Mouse (Mus musculus) forebrain, embryonic 10.5 days (tissue): ENCODE measurements around the gene Prpf38a. TPM values are rescaled to one million over a fixed set of nuclear protein-coding genes. Genes with fewer than 3 reads are reported as not detected.
A peak's percentile ranks its signal among the peaks of the same experiment; 100 is the strongest.

ENCODE experiments used
- DNase-seq: peaks from one replicate; pipeline ENCODE4 v3.0.0-alpha.2; 2017; ENCODE audit warnings: low spot score; ENCODE audit errors: extremely low spot score
- H3K27ac ChIP-seq: fragments of 300-500 bp; sonication (generic); 2 replicates; pipeline ENCODE4 v1.5.1; 2016; ENCODE audit warnings: mild to moderate bottlenecking
- H3K27me3 ChIP-seq: fragments of 300-500 bp; sonication (generic); 2 replicates; pipeline ENCODE4 v1.6.1; 2016; ENCODE audit warnings: mild to moderate bottlenecking; ENCODE audit not compliant: poor library complexity, severe bottlenecking
- H3K36me3 ChIP-seq: fragments of 300-500 bp; sonication (generic); replicated peaks from 2 replicates; pipeline ENCODE4 v1.6.1; 2016; ENCODE audit warnings: mild to moderate bottlenecking, moderate library complexity
- H3K4me1 ChIP-seq: fragments of 300-500 bp; sonication (generic); 2 replicates; pipeline ENCODE4 v1.6.1; 2016
- H3K4me3 ChIP-seq: fragments of 300-500 bp; sonication (generic); 2 replicates; pipeline ENCODE4 v1.5.1; 2016; ENCODE audit warnings: mild to moderate bottlenecking, moderate library complexity
- H3K9me3 ChIP-seq: fragments of 300-500 bp; sonication (generic); 2 replicates; pipeline ENCODE4 v1.6.1; 2016; ENCODE audit warnings: mild to moderate bottlenecking, moderate library complexity
- WGBS: fragments of 180-500 bp; shearing (Covaris S2); methylation state at CpG from one replicate; pipeline ENCODE4 v1.1.7; 2016; 5-methylcytosine and 5-hydroxymethylcytosine counted together
- polyA plus RNA-seq: library from polyadenylated mRNA; unstranded; fragments of >200 nt; fragmentation: Nextera tagmentation; extraction: Ambion mirVana; gene quantifications from 2 replicates; pipeline ENCODE4 v1.2.1, GENCODE M21; 2016

The Prpf38a gene
- 130 and 136 TPM in 2 replicates for polyA plus RNA-seq

DNA sequence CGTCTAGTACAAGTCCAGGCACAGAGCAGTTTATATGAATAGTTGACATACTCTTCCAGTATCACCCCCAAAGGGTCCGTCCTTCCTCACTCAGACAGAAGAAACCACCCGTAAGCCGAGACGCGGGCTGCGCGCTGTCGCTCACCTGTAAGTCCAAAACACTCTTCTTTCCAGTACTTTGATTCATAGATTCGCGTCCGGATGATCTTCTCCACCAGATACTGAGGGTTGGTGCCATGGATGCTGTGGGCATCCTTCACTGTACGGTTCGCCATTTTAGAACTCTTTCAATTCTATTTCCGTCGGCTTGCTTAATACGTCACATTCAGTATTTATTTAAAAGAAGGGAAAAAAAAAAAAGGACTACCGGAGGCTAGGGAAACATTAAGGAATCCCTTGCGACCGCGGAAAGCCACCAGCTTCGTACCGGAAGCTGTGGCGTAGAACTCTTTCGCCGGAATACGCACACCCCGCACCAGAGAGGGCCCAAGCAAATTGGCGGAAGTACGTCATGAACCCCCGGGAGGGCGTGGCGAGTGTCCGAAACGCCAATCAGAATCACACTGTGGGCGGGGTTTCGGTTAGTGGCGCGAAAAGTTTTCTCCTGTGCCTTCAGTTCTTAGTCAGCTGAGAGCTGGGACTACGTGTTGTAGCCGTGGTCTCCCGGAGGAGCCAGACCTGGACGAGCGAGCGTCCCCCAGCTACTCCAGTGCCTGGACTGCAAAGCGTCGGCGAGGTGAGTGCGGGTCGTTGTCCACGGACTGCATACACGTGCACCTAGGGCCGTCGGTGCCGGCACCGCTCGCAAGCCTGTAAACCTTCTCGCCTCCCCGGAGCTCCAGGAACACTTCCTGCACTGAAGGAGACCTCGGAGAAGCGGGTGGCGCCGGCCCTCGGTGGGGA, at the start of gene Prpf38a, which contains the start of gene Orc1:
Gene Prpf38a (minus strand): TSS at position 497 of the 903 bp plus-strand sequence.
Gene Orc1 (plus strand): TSS at position 584 of the 903 bp plus-strand sequence.
- peak; percentile 98 for DNase-seq
- Histone ChIP-seq H3K4me3 (peak within 1 kb of the TSS; percentile 77), H3K9me3 (no peaks in the 10 kb centered on the region; the same call in 1 of the 2 replicates), H3K36me3 (peaks cover 62% of the 10 kb centered on the region), H3K4me1 (peaks cover 32% of the 10 kb centered on the region), H3K27ac (peak within 1 kb of the TSS; percentile 86), H3K27me3 (no peaks in the 10 kb centered on the region)
- under 1% methylated on average over 64 of the region's 64 CpGs for WGBS

GRCm38 (mm10) chr4:108627066-108627465, 47.9 kb upstream of the Prpf38a start:
- Histone ChIP-seq H3K36me3 (peaks cover 90% of the 10 kb centered on the region), H3K4me3 (no peak overlapping the region), H3K27ac (no peak overlapping the region), H3K4me1 (no peaks in the 10 kb centered on the region), H3K9me3 (no peaks in the 10 kb centered on the region), H3K27me3 (no peaks in the 10 kb centered on the region)
- 93% methylated on average over 5 of the region's 5 CpGs for WGBS
- DNase-seq, result no peak

- peaks cover 20% of the 10 kb centered on the region for H3K4me1 ChIP-seq
- H3K9me3 ChIP-seq, result no peaks in the 10 kb centered on the region
- no peak for DNase-seq
- H3K27ac ChIP-seq, result no peak overlapping the region
- peaks cover 46% of the 10 kb centered on the region for H3K36me3 ChIP-seq
- H3K27me3 ChIP-seq, result no peaks in the 10 kb centered on the region
- H3K4me3 ChIP-seq, result no peak overlapping the region
- 91% methylated on average over 6 of the region's 6 CpGs for WGBS
These were observed 42.4 kb upstream of the Prpf38a start for GRCm38 (mm10) chr4:108621504-108621903.

- Histone ChIP-seq H3K27me3 (no peaks in the 10 kb centered on the region), H3K27ac (peak overlapping the region; percentile 96), H3K4me3 (peak overlapping the region; percentile 85), H3K36me3 (peaks cover 46% of the 10 kb centered on the region), H3K4me1 (peaks cover 20% of the 10 kb centered on the region), H3K9me3 (no peaks in the 10 kb centered on the region)
- peak; percentile 37 for DNase-seq
- 20% methylated on average over 8 of the region's 8 CpGs for WGBS
These were observed 41.4 kb upstream of the Prpf38a start for GRCm38 (mm10) chr4:108620536-108620935.

GRCm38 (mm10) chr4:108619587-108620341, 40.6 kb upstream of the Prpf38a start, which contains the start of gene Cc2d1b:
Gene Cc2d1b, plus strand, starts transcription at chr4:108619940.
- H3K4me3 ChIP-seq, result peak within 1 kb of the TSS; percentile 85
- peak; percentile 89 for DNase-seq
- no peaks in the 10 kb centered on the region for H3K9me3 ChIP-seq
- under 1% methylated on average over 86 of the region's 86 CpGs for WGBS
- peak within 1 kb of the TSS; percentile 96 for H3K27ac ChIP-seq
- no peaks in the 10 kb centered on the region for H3K27me3 ChIP-seq
- peaks cover 20% of the 10 kb centered on the region for H3K4me1 ChIP-seq
- H3K36me3 ChIP-seq, result peaks cover 46% of the 10 kb centered on the region

- WGBS, result 3% methylated on average over 10 of the region's 10 CpGs
- peak overlapping the region; percentile 96 for H3K27ac ChIP-seq
- peak overlapping the region; percentile 85 for H3K4me3 ChIP-seq
- H3K27me3 ChIP-seq, result no peaks in the 10 kb centered on the region
- H3K4me1 ChIP-seq, result peaks cover 20% of the 10 kb centered on the region
- H3K9me3 ChIP-seq, result no peaks in the 10 kb centered on the region
- H3K36me3 ChIP-seq, result peaks cover 46% of the 10 kb centered on the region
- DNase-seq, result no peak
These were observed 40.0 kb upstream of the Prpf38a start for GRCm38 (mm10) chr4:108619165-108619564.

GRCm38 (mm10) chr4:108618586-108618985, 39.5 kb upstream of the Prpf38a start:
- 0 out of 2 replicates have a peak overlapping the region, but pooled peaks have one; percentile 96 for H3K27ac ChIP-seq
- WGBS, result 79% methylated on average over 4 of the region's 4 CpGs
- peaks cover 20% of the 10 kb centered on the region for H3K4me1 ChIP-seq
- H3K36me3 ChIP-seq, result peaks cover 47% of the 10 kb centered on the region
- no peak for DNase-seq
- H3K27me3 ChIP-seq, result no peaks in the 10 kb centered on the region
- peak overlapping the region; percentile 85 for H3K4me3 ChIP-seq
- no peaks in the 10 kb centered on the region for H3K9me3 ChIP-seq

- no peaks in the 10 kb centered on the region for H3K4me1 ChIP-seq
- peaks cover 92% of the 10 kb centered on the region for H3K36me3 ChIP-seq
- H3K4me3 ChIP-seq, result no peak overlapping the region
- no peak overlapping the region for H3K27ac ChIP-seq
- 95% methylated on average over 5 of the region's 5 CpGs for WGBS
- DNase-seq, result no peak
- H3K9me3 ChIP-seq, result no peaks in the 10 kb centered on the region
- no peaks in the 10 kb centered on the region for H3K27me3 ChIP-seq
These were observed 31.8 kb upstream of the Prpf38a start for GRCm38 (mm10) chr4:108610935-108611334.

DNA sequence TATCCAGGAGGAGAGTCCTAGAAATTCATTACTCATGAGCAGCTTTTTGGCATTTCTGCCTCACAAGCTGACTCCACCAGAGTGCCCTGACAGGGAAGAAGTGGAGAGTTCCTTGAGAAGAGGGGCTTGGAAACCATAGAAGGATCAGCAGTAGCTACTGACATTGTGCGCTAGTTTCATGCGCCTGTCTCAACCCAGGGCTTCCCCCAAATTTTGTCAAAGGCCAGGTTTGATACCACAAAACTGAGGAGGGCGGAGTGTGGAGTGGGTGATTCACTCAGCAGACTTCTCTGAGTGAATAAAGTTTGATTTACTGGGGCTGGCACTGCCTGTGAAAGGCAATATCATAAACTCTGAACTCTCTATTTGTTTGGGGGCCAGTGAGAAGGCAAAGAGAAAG, 29.5 kb upstream of the Prpf38a start:
- no peaks in the 10 kb centered on the region for H3K27me3 ChIP-seq
- H3K9me3 ChIP-seq, result no peaks in the 10 kb centered on the region
- no peak overlapping the region for H3K27ac ChIP-seq
- 95% methylated on average over 3 of the region's 3 CpGs for WGBS
- peaks cover 92% of the 10 kb centered on the region for H3K36me3 ChIP-seq
- no peak overlapping the region for H3K4me3 ChIP-seq
- no peaks in the 10 kb centered on the region for H3K4me1 ChIP-seq
- no peak for DNase-seq

GRCm38 (mm10) chr4:108601870-108602269, 22.7 kb upstream of the Prpf38a start:
- H3K9me3 ChIP-seq, result peaks cover 2% of the 10 kb centered on the region; the same call in 1 of the 2 replicates
- no peak for DNase-seq
- WGBS, result 96% methylated on average over 7 of the region's 7 CpGs

GRCm38 (mm10) chr4:108598306-108598705, 19.2 kb upstream of the Prpf38a start:
- Histone ChIP-seq H3K9me3 (peaks cover 2% of the 10 kb centered on the region; the same call in 1 of the 2 replicates), H3K4me3 (no peak overlapping the region), H3K27me3 (no peaks in the 10 kb centered on the region), H3K27ac (no peak overlapping the region), H3K36me3 (peaks cover 96% of the 10 kb centered on the region), H3K4me1 (no peaks in the 10 kb centered on the region)
- DNase-seq, result no peak
- WGBS, result 90% methylated on average over 4 of the region's 4 CpGs

More at GRCm38 (mm10) chr4:108601870-108602269, 22.7 kb upstream of the Prpf38a start:
- Histone ChIP-seq H3K36me3 (peaks cover 96% of the 10 kb centered on the region), H3K4me3 (no peak overlapping the region), H3K27ac (no peak overlapping the region), H3K27me3 (no peaks in the 10 kb centered on the region), H3K4me1 (no peaks in the 10 kb centered on the region)

- H3K4me3 ChIP-seq, result no peak overlapping the region
- no peaks in the 10 kb centered on the region for H3K4me1 ChIP-seq
- WGBS, result 92% methylated on average over 1 of the region's 1 CpGs
- H3K36me3 ChIP-seq, result peaks cover 97% of the 10 kb centered on the region
- no peaks in the 10 kb centered on the region for H3K27me3 ChIP-seq
- DNase-seq, result no peak
- no peaks in the 10 kb centered on the region for H3K9me3 ChIP-seq
- no peak overlapping the region for H3K27ac ChIP-seq
These were observed 16.6 kb upstream of the Prpf38a start for GRCm38 (mm10) chr4:108595785-108596184.
